Mouse (Mus musculus) embryonic facial prominence, embryonic 15.5 days (tissue): ENCODE results near the gene Gm9. TPM values are rescaled to one million over a fixed set of nuclear protein-coding genes. Genes with fewer than 3 reads are reported as not detected.
"Not testable (repeated sequence)": the region's sequence is repeated elsewhere in the genome, so short reads cannot be mapped to it uniquely, and the experiment has no call there.

Experiments used
- ATAC-seq: fragments of 200-750 bp; cut with Nextera tagmentation; 2 replicates; pipeline ENCODE4 v1.8.0; 2017; ENCODE audit warnings: low read depth, moderate TSS enrichment; ENCODE audit not compliant: insufficient number of reproducible peaks, low FRiP score, low TSS enrichment
- H3K27ac ChIP-seq: fragments of 300-500 bp; sonication (generic); replicated peaks from 2 replicates; pipeline ENCODE4 v1.5.1; 2015; ENCODE audit warnings: mild to moderate bottlenecking, inconsistent platforms
- H3K27me3 ChIP-seq: fragments of 300-500 bp; sonication (generic); 2 replicates; pipeline ENCODE4 v1.6.1; 2015; ENCODE audit warnings: inconsistent platforms
- H3K36me3 ChIP-seq: fragments of 300-500 bp; sonication (generic); 2 replicates; pipeline ENCODE4 v1.6.1; 2015; ENCODE audit warnings: mild to moderate bottlenecking, inconsistent platforms
- H3K4me1 ChIP-seq: fragments of 300-500 bp; sonication (generic); 2 replicates; pipeline ENCODE4 v1.6.1; 2015; ENCODE audit warnings: inconsistent platforms
- H3K4me2 ChIP-seq: fragments of 300-500 bp; sonication (generic); replicated peaks from 2 replicates; pipeline ENCODE4 v1.6.1; 2015; ENCODE audit warnings: mild to moderate bottlenecking, inconsistent platforms
- H3K4me3 ChIP-seq: fragments of 300-500 bp; sonication (generic); replicated peaks from 2 replicates; pipeline ENCODE4 v1.5.1; 2015; ENCODE audit warnings: mild to moderate bottlenecking, inconsistent platforms
- H3K9ac ChIP-seq: fragments of 300-500 bp; sonication (generic); 2 replicates; pipeline ENCODE4 v1.6.1; 2015; ENCODE audit warnings: inconsistent platforms
- H3K9me3 ChIP-seq: fragments of 300-500 bp; sonication (generic); replicated peaks from 2 replicates; pipeline ENCODE4 v1.6.1; 2016; ENCODE audit warnings: inconsistent platforms
- WGBS: fragments of 180-500 bp; shearing (Covaris S2); methylation state at CpG from one replicate; pipeline ENCODE4 v1.1.7; 2015; 5-methylcytosine and 5-hydroxymethylcytosine counted together
- polyA plus RNA-seq: library from polyadenylated mRNA; unstranded; fragments of >200 nt; fragmentation: Nextera tagmentation; extraction: Ambion mirVana; gene quantifications from 2 replicates; pipeline ENCODE4 v1.2.1, GENCODE M21; 2015

Gm9 gene
- not detected in 2 replicates for polyA plus RNA-seq

DNA sequence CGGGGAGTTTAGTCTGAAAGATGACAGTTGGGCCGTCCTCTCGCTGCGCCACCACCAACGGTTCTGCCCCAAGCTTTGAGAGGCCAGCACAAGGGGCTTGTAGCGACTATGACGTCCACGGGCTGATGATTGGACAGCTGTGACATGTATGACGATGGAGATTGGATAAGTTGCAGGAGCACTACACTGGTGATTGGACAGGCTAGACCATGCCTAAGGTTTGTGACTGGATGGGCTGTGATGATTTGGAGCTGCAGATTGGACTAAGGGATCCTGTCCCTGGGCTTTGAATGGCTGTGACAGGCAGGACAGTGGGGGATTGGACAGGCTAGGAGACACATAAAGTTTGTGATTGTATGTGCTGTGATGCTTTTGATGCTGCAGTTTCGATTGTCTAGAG lies at the start of gene Gm9:
TSS of gene Gm9 (minus strand) at position 101 of the 400 bp plus-strand sequence.
- Histone ChIP-seq H3K36me3 (no peaks in the 10 kb centered on the region), H3K4me3 (no peak within 1 kb of the TSS), H3K4me1 (no peaks in the 10 kb centered on the region), H3K27me3 (no peaks in the 10 kb centered on the region), H3K9me3 (no peaks in the 10 kb centered on the region), H3K9ac (no peak within 1 kb of the TSS), H3K27ac (no peak within 1 kb of the TSS), H3K4me2 (no peak within 1 kb of the TSS)
- WGBS: 90% methylated on average over 10 of the region's 10 CpGs
- no peak for ATAC-seq

GRCm38 (mm10) chrX:37249619-37250018 lies 38.8 kb upstream of the Gm9 start, which contains the start of gene Rhox3a:
Gene Rhox3a, plus strand, starts transcription at chrX:37249919.
- H3K4me1 ChIP-seq, H3K9ac ChIP-seq, H3K4me2 ChIP-seq, H3K36me3 ChIP-seq, H3K9me3 ChIP-seq, H3K4me3 ChIP-seq, ATAC-seq, H3K27me3 ChIP-seq, H3K27ac ChIP-seq: not testable (repeated sequence)
- 70% methylated on average over 1 of the region's 3 CpGs for WGBS

GRCm38 (mm10) chrX:37244676-37245075 lies 33.8 kb upstream of the Gm9 start, which contains the start of gene Rhox2a:
Gene Rhox2a, plus strand, starts transcription at chrX:37244976.
- not testable (repeated sequence) for H3K36me3 ChIP-seq, H3K9me3 ChIP-seq, H3K4me2 ChIP-seq, ATAC-seq, H3K27me3 ChIP-seq, H3K9ac ChIP-seq, H3K4me3 ChIP-seq, H3K4me1 ChIP-seq, H3K27ac ChIP-seq
- WGBS: 100% methylated on average over 1 of the region's 9 CpGs

DNA sequence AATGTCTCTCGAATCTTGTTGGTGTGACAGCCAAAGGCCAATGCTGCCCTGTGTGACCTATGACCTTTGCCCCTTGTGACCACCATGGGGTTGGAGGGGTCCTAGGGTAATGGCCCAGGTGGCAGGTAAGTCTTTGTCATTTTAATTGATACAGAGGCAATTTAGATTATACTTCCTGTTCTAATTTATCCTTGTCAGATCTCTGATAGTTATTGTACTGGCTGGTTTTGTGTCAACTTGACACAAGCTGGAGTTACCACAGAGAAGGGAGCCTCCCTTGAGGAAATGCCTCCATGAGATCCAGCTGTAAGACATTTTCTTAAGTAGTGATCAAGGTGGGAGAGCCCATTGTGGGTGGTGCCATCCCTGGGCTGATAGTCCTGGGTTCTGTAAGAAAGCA lies 11.3 kb upstream of the Gm9 start, which contains the start of gene Rhox1:
TSS of gene Rhox1 (minus strand) at position 101 of the 400 bp plus-strand sequence.
- H3K4me3 ChIP-seq, H3K27me3 ChIP-seq, H3K9me3 ChIP-seq, H3K4me1 ChIP-seq, ATAC-seq, H3K4me2 ChIP-seq, H3K27ac ChIP-seq, H3K36me3 ChIP-seq, H3K9ac ChIP-seq: not testable (repeated sequence)
- WGBS: 68% methylated on average over 1 of the region's 1 CpGs

DNA sequence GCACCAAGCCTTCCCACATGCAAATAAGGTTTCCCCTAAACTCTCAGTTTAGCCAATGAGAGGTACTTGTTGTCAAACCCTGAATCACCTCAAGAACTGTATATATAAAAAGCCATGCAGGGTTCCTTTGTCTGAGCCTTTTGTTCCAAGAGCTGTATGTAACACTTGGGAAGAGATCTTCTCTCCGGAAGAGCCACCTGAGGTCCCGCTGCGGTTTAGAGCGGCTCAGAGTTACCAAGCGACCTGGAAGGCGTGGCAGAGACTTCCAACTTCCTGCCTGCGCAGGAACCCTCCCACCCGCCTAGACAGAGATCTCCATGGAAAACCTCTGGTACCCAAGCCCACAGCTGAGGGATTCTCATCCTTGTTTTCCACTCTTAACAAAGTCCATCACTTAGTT lies 12.2 kb downstream of the Gm9 start:
- ATAC-seq: no peak
- no peak overlapping the region for H3K4me3 ChIP-seq
- WGBS: 55% methylated on average over 8 of the region's 8 CpGs
- no peak overlapping the region for H3K9ac ChIP-seq
- H3K9me3 ChIP-seq: no peaks in the 10 kb centered on the region
- no peak overlapping the region for H3K27ac ChIP-seq
- no peak overlapping the region for H3K4me2 ChIP-seq
- no peaks in the 10 kb centered on the region for H3K36me3 ChIP-seq
- H3K4me1 ChIP-seq: no peaks in the 10 kb centered on the region
- H3K27me3 ChIP-seq: no peaks in the 10 kb centered on the region

DNA sequence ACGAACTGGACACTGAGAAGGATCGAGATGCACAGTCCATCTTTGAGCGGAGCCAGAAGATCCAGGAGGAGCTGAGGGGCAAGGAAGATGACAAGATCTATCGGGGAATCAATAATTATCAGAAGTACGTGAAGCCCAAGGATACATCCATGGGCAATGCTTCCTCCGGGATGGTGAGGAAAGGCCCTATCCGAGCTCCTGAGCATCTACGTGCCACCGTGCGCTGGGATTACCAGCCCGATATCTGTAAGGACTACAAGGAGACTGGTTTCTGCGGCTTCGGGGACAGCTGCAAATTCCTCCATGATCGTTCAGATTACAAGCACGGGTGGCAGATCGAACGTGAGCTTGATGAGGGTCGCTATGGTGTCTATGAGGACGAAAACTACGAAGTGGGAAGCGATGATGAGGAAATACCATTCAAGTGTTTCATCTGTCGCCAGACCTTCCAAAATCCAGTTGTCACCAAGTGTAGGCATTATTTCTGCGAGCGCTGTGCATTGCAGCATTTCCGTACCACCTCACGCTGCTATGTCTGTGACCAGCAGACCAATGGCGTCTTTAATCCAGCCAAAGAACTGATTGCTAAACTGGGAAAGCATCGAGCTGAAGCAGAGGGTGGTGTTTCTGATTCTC lies 19.0 kb downstream of the Gm9 start:
- H3K9me3 ChIP-seq: no peaks in the 10 kb centered on the region
- WGBS: 30% methylated on average over 28 of the region's 28 CpGs
- H3K27me3 ChIP-seq: no peaks in the 10 kb centered on the region
- peak overlapping the region; percentile 53 for H3K4me3 ChIP-seq
- no peak for ATAC-seq
- no peaks in the 10 kb centered on the region for H3K36me3 ChIP-seq
- peak overlapping the region; percentile 52 for H3K4me2 ChIP-seq
- peak overlapping the region; percentile 44 for H3K9ac ChIP-seq
- H3K27ac ChIP-seq: peak overlapping the region; percentile 68; the same call in 1 of the 2 replicates
- no peaks in the 10 kb centered on the region for H3K4me1 ChIP-seq

GRCm38 (mm10) chrX:37191105-37191743 lies 19.6 kb downstream of the Gm9 start, which contains the start of the genes Ndufa1 and Rnf113a1:
Gene Ndufa1, minus strand, starts transcription at chrX:37191163.
Gene Rnf113a1, plus strand, starts transcription at chrX:37191245.
- peak; percentile 79 for ATAC-seq
- Histone ChIP-seq H3K4me2 (peak within 1 kb of the TSS; percentile 52), H3K27me3 (no peaks in the 10 kb centered on the region), H3K9ac (peak within 1 kb of the TSS; percentile 44), H3K36me3 (no peaks in the 10 kb centered on the region), H3K27ac (peak within 1 kb of the TSS; percentile 68), H3K9me3 (no peaks in the 10 kb centered on the region), H3K4me3 (peak within 1 kb of the TSS; percentile 53), H3K4me1 (no peaks in the 10 kb centered on the region)
- WGBS: 19% methylated on average over 63 of the region's 63 CpGs

- H3K4me3 ChIP-seq: peak overlapping the region; percentile 53
Observed at GRCm38 (mm10) chrX:37190755-37191104, 20.1 kb downstream of the Gm9 start.

DNA sequence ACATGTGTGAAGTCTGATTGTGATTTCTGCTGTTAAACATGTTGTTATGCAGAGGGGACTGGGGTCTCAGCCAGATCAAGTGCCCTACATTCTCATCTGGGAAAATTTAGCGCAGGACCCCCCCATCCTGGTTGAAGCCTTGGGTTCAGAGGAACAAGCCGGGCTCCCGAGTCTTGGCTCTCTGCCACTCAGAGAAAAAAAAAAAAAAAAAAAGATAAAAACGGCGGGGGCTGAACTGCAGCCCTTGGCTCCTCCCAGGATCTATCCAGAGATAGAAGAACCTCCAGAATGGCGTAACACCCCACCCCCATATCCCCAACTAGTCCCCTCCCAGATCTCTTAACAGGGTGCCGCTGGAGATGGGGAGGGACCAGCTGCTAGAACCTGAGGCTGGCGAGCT lies 26.4 kb downstream of the Gm9 start:
- not testable (repeated sequence) for H3K9ac ChIP-seq, H3K9me3 ChIP-seq, ATAC-seq, H3K4me3 ChIP-seq, H3K36me3 ChIP-seq, H3K27me3 ChIP-seq, H3K4me1 ChIP-seq, H3K4me2 ChIP-seq, H3K27ac ChIP-seq
- WGBS: 61% methylated on average over 8 of the region's 8 CpGs

More at GRCm38 (mm10) chrX:37190755-37191104, 20.1 kb downstream of the Gm9 start:
- 0 out of 2 replicates have a peak overlapping the region, but pooled peaks have one; percentile 15 for H3K9ac ChIP-seq
- no peak for ATAC-seq
- no peaks in the 10 kb centered on the region for H3K36me3 ChIP-seq
- peak overlapping the region; percentile 52 for H3K4me2 ChIP-seq
- H3K27ac ChIP-seq: no peak overlapping the region
- WGBS: 16% methylated on average over 20 of the region's 20 CpGs
- H3K27me3 ChIP-seq: no peaks in the 10 kb centered on the region
- no peaks in the 10 kb centered on the region for H3K9me3 ChIP-seq
- H3K4me1 ChIP-seq: no peaks in the 10 kb centered on the region

DNA sequence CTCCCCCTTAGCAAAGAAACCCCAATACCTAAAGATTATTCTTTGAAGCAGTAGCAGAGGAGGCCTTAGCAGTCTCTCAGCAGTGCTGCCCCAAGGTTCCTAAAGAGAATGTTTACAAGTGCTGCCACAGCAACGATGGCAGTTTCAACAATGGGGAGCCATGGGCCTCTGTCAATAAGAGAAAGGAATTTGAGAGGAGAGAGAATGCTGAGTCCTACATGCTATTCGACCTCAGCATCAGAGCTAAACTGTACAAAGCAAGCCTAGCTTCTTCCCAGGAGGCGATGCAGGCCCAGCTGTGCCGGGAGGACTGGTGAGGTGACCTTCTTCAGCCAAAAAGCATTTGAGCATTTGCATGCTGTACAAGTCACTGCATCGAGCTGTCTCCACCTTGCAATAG lies 42.1 kb downstream of the Gm9 start, which contains the start of gene Akap14:
TSS of gene Akap14 (minus strand) at position 101 of the 400 bp plus-strand sequence.
- ATAC-seq: no peak
- no peak within 1 kb of the TSS for H3K4me3 ChIP-seq
- H3K36me3 ChIP-seq: no peaks in the 10 kb centered on the region
- no peaks in the 10 kb centered on the region for H3K9me3 ChIP-seq
- H3K4me1 ChIP-seq: no peaks in the 10 kb centered on the region
- H3K27ac ChIP-seq: no peak within 1 kb of the TSS
- H3K4me2 ChIP-seq: no peak within 1 kb of the TSS
- WGBS: 41% methylated on average over 5 of the region's 5 CpGs
- no peaks in the 10 kb centered on the region for H3K27me3 ChIP-seq
- no peak within 1 kb of the TSS for H3K9ac ChIP-seq

- H3K36me3 ChIP-seq: no peaks in the 10 kb centered on the region
- 20% methylated on average over 3 of the region's 3 CpGs for WGBS
- H3K27me3 ChIP-seq: no peaks in the 10 kb centered on the region
- ATAC-seq: no peak
- no peak overlapping the region for H3K27ac ChIP-seq
- no peak overlapping the region for H3K9ac ChIP-seq
- no peaks in the 10 kb centered on the region for H3K9me3 ChIP-seq
- H3K4me1 ChIP-seq: no peaks in the 10 kb centered on the region
- H3K4me3 ChIP-seq: no peak overlapping the region
- no peak overlapping the region for H3K4me2 ChIP-seq
Observed at GRCm38 (mm10) chrX:37167085-37167484, 43.8 kb downstream of the Gm9 start.
